Mouse (Mus musculus): Measurements from ENCODE around the gene Agpat1.

The Agpat1 gene

DNA sequence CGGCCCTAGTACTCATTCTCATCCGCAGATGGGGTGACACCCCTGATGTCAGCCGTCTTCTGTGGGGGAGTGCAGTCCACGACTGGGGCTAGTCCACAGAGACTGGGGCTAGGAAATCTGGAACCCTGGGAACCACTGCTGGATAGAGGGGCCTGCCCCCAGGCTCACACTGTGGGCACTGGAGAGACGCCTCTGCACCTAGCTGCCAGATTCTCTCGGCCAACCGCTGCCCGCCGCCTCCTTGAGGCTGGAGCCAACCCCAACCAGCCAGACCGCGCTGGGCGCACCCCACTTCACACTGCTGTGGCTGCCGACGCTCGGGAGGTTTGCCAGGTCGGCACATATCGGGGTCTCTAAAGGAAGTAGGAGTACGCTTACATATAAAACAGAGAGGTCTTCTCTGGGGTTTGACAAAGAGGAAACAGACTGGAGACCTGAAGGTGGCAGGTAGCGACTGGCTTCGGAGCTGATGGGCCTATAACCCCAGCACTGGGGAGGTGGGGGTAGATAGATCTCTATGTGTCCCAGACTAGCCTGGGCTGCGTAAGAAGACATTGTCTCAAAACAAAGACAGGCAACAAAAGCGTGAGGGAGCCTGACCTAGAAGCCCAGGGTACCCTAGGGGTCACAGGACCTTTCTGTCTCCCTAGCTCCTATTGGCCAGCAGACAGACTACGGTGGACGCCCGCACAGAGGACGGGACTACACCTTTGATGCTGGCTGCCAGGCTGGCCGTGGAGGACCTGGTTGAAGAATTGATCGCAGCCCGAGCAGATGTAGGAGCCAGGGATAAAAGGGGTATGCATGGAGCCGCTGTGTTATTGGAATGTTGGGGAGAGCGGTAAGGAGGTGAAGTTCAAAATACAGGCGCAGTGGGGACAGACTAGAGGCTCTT is 17.9 kb upstream of the Agpat1 start:
- DNase-seq (ENCODE audit: extremely low spot score): no peak

DNA sequence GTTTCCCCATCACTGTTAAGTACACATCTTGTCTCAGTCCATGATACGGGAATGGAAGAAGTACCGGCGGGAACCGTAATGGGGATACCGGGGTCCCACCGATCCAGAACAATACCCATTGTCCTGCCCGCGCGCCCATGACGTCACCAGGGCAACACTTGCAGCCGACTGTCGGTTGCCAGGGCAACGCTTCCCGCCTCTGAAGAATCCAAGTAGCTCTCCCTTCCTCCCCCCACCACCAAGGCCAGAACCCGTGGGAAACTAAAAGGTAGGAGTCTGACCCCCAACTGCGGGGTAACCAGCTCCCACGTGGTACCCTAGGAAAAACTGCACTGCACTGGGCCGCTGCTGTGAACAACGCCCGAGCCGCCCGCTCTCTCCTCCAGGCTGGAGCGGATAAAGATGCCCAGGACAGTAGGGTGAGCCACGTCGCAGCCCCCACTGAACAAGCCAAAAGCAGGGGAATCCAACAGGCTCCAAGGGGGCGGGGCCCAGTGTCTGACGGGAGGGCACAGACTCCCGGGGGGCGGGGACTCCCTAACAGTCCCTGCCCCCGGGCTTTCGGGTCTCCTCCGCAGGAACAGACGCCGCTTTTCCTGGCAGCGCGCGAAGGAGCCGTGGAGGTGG is 17.2 kb upstream of the Agpat1 start:
- DNase-seq (ENCODE audit: extremely low spot score): peak; percentile 97

- DNase-seq (ENCODE audit: extremely low spot score): peak; percentile 97
Observed at GRCm38 (mm10) chr17:34587423-34587811, 16.6 kb upstream of the Agpat1 start.

GRCm38 (mm10) chr17:34587814-34588213 is 16.2 kb upstream of the Agpat1 start:
- no peak for DNase-seq (ENCODE audit: extremely low spot score)

DNA sequence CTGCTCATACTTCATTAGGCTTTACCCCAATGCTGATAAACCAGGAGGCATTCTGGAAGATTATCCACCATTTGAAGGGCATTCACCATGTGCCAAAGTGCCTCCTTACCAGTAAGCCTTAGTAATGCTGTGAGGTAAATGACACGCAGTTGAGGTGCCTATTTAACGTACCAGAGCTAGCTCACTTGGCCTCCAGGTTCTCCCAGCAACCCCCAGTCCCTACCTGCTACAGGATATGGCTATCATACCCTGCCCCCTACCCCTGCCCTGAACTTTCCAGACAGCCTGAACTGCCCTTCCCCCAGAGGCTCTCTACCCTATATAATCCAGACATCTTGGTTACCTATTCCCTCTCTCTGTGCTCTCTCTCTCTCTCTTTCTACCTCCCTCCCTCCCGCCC is 15.3 kb upstream of the Agpat1 start:
- no peak for DNase-seq (ENCODE audit: extremely low spot score)

- no peak for DNase-seq (ENCODE audit: extremely low spot score)
Observed at GRCm38 (mm10) chr17:34589206-34589605, 14.9 kb upstream of the Agpat1 start.

DNA sequence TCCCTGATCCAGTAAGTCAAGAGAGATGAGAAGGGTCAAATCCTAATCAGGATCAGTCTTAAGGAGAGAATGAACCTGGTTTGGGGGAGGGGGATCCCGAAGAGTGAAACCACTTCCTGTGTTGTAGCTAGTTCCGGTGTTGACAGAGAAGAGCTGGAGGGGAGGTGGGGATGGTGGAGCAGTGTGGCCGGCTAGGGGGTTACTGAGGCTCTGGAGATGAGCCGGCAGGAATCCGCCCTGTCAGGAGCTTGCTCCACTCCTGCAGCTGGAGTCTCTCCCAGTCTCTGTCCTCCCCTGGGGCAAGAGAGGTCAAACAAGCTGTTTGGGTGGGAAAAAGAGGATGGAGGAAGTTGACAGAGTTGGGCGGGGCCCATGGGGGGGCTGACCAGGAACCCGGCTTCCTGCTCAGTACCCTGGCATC is 14.4 kb upstream of the Agpat1 start, which contains the start of gene Gpsm3:
Gpsm3 (plus strand) TSS at position 126 of the 421 bp plus-strand sequence.
- no peak for DNase-seq (ENCODE audit: extremely low spot score)

DNA sequence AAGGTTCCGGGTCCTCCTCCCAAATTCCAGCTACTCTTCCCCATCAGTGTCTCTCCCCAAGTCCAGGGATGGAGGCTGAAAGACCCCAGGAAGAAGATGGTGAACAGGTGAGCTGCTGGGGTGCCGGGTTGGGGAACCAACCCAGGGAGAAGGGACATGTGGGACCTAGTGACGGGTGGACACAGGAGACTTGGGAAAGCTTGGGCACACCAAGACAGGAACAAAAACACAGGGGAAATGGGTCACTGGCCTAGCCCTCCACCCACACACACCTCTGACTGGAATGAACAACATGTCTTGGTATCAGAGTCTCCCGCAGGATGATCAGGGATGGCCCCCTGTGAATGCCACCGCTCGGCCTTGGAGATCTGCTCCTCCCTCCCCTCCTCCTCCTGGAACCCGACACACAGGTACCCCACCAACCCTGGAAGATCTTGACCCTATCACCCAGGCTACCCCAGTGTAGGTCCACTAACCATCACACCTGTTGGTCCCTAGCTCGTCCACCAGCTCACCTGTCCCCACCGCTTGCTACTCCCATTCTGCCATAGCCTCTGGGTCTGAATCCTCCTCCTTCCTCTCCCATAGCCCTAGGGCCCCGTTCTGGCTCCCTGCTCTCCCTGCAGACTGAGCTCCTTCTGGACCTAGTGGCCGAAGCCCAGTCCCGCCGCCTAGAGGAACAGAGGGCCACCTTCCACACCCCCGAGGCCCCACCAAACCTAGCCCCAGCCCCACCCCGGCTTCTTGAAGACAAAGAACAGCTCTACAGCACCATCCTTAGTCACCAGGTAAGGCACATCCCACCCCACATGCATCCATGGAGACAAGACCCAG is 13.7 kb upstream of the Agpat1 start:
- DNase-seq (ENCODE audit: extremely low spot score): no peak

- DNase-seq (ENCODE audit: extremely low spot score): no peak
Observed at GRCm38 (mm10) chr17:34591029-34591993, 12.8 kb upstream of the Agpat1 start, which contains the start of gene Pbx2. Pbx2 (plus strand) TSS chr17:34591266.

DNA sequence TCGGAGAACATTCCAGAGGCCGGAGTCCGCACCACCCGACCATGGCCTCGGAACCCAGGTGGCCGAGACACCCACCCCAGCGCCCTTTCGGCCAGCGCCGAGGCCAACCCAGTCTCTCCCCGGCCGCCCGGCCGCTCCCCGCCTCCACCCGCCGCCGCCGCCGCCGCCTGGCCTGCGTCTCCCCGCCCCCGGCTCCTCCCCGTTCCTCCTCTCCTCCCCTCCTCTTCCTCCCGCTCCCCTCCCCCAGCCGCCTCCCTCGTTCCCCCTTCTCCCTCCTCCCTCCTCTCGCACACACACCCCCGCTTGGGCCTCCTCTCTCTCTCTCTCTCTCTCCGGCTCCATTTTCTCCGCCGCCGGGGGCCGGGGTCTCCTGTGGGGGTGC is 12.1 kb upstream of the Agpat1 start:
- DNase-seq (ENCODE audit: extremely low spot score): peak; percentile 96

- DNase-seq (ENCODE audit: extremely low spot score): peak; percentile 70
Observed at GRCm38 (mm10) chr17:34592581-34593549, 11.2 kb upstream of the Agpat1 start.

- no peak for DNase-seq (ENCODE audit: extremely low spot score)
Observed at GRCm38 (mm10) chr17:34593752-34594525, 10.1 kb upstream of the Agpat1 start.

- DNase-seq (ENCODE audit: extremely low spot score): no peak
Observed at GRCm38 (mm10) chr17:34596098-34596497, 8.0 kb upstream of the Agpat1 start.

DNA sequence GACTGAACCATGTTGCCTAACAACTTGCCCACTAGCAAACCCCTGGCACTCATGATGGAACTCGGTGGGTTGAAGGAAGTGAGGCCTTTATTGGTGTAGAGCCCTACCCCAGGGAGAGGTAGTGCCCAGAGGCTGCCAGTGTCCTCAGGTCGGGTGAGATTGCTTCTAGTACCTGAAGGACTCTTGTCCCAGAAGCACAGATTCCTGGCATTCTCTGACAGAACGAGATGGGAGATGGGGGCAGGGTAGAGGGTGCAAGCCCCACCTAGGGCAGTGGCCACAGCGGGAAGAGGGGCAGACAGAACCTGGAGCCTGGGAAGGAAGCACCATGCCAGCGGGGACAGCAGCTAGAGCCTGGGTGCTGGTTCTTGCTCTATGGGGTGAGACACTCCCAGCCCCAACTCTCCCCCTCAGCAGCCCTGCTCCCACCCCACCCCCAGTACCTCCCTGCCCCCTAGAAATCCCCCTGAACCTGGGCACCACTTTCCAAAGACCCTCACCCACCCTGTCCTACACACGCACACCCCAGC is 6.4 kb upstream of the Agpat1 start, which contains the start of gene Ager:
Ager (plus strand) TSS at position 297 of the 530 bp plus-strand sequence.
- DNase-seq (ENCODE audit: extremely low spot score): no peak

DNA sequence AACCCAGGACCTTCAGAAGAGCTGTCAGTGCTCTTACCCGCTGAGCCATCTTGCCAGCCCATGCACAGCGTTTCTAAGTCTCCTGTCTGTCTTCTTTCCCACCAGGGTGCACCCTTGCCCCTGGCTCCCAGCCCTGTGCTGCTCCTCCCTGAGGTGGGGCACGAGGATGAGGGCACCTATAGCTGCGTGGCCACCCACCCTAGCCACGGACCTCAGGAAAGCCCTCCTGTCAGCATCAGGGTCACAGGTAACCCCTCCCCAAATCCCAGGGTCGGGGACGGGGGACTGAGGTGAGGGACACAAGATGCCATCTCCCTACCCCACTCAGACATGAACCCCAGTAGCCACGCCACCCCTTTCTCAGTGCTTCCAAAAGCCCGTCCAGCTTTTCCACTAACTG is 4.2 kb upstream of the Agpat1 start:
- DNase-seq (ENCODE audit: extremely low spot score): no peak

DNA sequence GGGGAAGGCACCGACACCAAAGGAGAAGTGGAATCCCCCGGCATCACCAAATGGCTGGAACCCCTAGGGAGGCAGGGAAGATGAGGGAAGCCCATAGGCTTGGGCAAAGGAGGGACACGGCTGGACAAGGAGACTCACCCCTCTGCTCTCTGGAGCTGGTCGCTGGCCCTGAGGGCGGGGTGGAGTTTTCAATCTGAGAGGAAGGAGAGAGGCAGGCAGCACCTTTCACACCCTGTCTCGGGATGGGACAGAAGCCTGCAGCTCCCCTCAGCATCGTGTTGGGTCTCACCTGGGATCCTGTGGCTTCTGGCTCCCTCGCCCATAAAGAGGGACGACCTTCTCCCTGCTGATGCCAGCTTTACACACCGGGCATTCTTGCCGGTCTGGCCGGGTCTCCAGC is 2.3 kb upstream of the Agpat1 start:
- no peak for DNase-seq (ENCODE audit: extremely low spot score)

GRCm38 (mm10) chr17:34603375-34604060 is 544 bp upstream of the Agpat1 start, which contains the start of gene Rnf5:
Rnf5 (minus strand) TSS chr17:34603690.
- peak; percentile 99 for DNase-seq (ENCODE audit: extremely low spot score)

All from embryo, embryonic 9.5 days (tissue).